Mouse (Mus musculus) heart, embryonic 16.5 days (tissue): ENCODE measurements around the gene Itgal. TPM values are rescaled to one million over a fixed set of nuclear protein-coding genes. Genes with fewer than 3 reads are reported as not detected.

ENCODE experiments used
- ATAC-seq: fragments of 200-750 bp; cut with Nextera tagmentation; replicated peaks from 2 replicates; pipeline ENCODE4 v1.8.0; 2017; ENCODE audit warnings: moderate number of reproducible peaks; ENCODE audit not compliant: insufficient read depth, low FRiP score; ENCODE audit errors: extremely low read depth
- H3K27ac ChIP-seq: fragments of 300-500 bp; sonication (generic); 2 replicates; pipeline ENCODE4 v1.5.1; 2014; ENCODE audit warnings: mild to moderate bottlenecking, low read length, control low read depth, moderate library complexity
- H3K27me3 ChIP-seq: fragments of 300-500 bp; sonication (generic); 2 replicates; pipeline ENCODE4 v1.6.1; 2014; ENCODE audit warnings: low read length, mixed read lengths; ENCODE audit not compliant: control insufficient read depth, insufficient read depth
- H3K36me3 ChIP-seq: fragments of 300-500 bp; sonication (generic); 2 replicates; pipeline ENCODE4 v1.6.1; 2014; ENCODE audit not compliant: control insufficient read depth, insufficient read depth
- H3K4me1 ChIP-seq: fragments of 300-500 bp; sonication (generic); 2 replicates; pipeline ENCODE4 v1.6.1; 2014; ENCODE audit warnings: low read length, mixed read lengths; ENCODE audit not compliant: control insufficient read depth, insufficient read depth
- H3K4me2 ChIP-seq: fragments of 300-500 bp; sonication (generic); 2 replicates; pipeline ENCODE4 v1.6.1; 2014; ENCODE audit warnings: low read depth, mild to moderate bottlenecking, control low read depth, low read length
- H3K4me3 ChIP-seq: fragments of 300-500 bp; sonication (generic); 2 replicates; pipeline ENCODE4 v1.5.1; 2014; ENCODE audit warnings: mild to moderate bottlenecking, control low read depth, low read length
- H3K9ac ChIP-seq: fragments of 300-500 bp; sonication (generic); 2 replicates; pipeline ENCODE4 v1.6.1; 2014; ENCODE audit warnings: low read length, control low read depth
- H3K9me3 ChIP-seq: fragments of 300-500 bp; sonication (generic); replicated peaks from 2 replicates; pipeline ENCODE4 v1.6.1; 2016; ENCODE audit warnings: low read length; ENCODE audit not compliant: control insufficient read depth
- WGBS: fragments of 180-500 bp; shearing (Covaris S2); extraction: QIAGEN DNeasy Blood & Tissue Kit; methylation state at CpG from one replicate; pipeline ENCODE4 v1.1.7; 2014; 5-methylcytosine and 5-hydroxymethylcytosine counted together
- polyA plus RNA-seq: library from polyadenylated mRNA; unstranded; fragments of >200 nt; fragmentation: Nextera tagmentation; extraction: Ambion mirVana; gene quantifications from 2 replicates; pipeline ENCODE4 v1.2.1, GENCODE M21; 2015

Itgal gene
- polyA plus RNA-seq, 1 experiment from 2014 or later: 8.1 TPM

GRCm38 (mm10) chr7:127273118-127273923, 22.7 kb upstream of the Itgal start:
- Histone ChIP-seq H3K27me3 (no peaks in the 10 kb centered on the region), H3K27ac (peak overlapping the region; percentile 89), H3K4me2 (peak overlapping the region; percentile 92), H3K9me3 (peaks cover 3% of the 10 kb centered on the region), H3K4me3 (peak overlapping the region; percentile 82), H3K4me1 (peaks cover 13% of the 10 kb centered on the region), H3K9ac (peak overlapping the region; percentile 91), H3K36me3 (peaks cover 16% of the 10 kb centered on the region)
- 12% methylated on average over 50 of the region's 50 CpGs for WGBS
- peak; percentile 64 for ATAC-seq

DNA sequence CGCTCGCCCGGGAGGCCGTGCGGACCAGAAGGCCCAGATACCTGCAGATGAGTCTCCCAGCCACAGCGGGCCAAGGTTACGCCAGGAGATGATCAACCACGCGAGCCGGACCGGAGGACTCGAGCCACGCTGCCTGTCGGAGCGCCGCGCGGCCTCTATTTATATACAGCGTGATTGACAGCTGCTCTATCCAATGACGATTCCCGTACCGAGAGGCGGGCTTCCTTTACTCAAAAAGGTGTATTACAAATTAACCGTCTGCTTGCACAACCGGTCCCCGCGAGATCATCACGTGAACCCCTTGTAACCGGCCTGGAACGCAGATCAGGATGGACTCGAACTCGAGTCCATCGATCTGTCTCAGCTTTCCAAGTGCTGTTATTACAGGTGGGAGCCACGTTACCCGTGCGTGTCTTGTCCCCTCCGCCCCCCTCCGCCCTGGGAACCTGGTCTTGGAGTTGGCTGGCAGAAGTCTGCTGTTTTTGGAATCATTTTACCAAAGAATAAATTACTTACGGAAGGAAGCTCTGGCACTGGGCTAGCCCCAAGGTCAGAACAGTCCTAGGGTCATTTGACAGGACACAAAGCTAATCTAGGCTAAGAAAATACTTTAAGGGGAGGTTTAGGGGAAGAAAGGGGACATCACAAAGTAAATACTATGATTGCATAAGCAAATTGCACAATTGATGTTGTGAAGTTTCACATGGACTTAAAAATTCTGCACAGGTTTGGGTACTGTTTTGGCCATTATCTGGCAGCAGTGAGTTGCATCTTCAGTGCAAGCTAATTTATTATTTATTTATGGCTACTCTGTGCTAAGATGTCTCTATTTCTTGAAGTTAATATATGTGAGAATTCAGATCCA, 21.9 kb upstream of the Itgal start, which contains the start of gene Sephs2:
TSS of gene Sephs2 (minus strand) at position 131 of the 865 bp plus-strand sequence.
- H3K36me3 ChIP-seq: peaks cover 14% of the 10 kb centered on the region
- peak within 1 kb of the TSS; percentile 92 for H3K4me2 ChIP-seq
- H3K9ac ChIP-seq: peak within 1 kb of the TSS; percentile 91
- WGBS: 2% methylated on average over 39 of the region's 39 CpGs
- no peaks in the 10 kb centered on the region for H3K9me3 ChIP-seq
- ATAC-seq: peak; percentile 88
- H3K27me3 ChIP-seq: no peaks in the 10 kb centered on the region
- H3K4me3 ChIP-seq: peak within 1 kb of the TSS; percentile 82
- peaks cover 13% of the 10 kb centered on the region for H3K4me1 ChIP-seq
- peak within 1 kb of the TSS; percentile 89 for H3K27ac ChIP-seq

DNA sequence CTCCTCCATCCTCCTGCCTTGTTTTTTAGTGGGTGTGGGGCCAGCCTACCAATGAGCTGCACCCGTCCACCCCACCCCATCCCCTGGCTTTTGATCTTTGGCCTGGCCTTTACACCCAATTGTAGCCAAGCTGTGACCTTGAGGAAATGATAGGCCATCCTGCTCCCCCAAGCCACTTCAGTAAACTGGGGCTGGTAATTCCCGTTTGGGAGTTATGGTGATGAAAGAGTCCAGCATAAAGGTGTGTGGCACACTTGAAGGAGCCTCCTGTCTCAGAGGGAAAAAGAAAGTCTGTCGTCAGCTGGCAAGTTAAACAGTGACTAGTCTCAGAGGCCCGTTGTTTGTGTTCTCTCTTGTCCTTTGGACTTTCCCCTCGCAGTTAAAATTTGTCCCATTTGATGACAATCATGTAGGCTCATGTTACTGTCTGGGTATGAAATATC, 19.5 kb upstream of the Itgal start:
- no peak overlapping the region for H3K4me2 ChIP-seq
- H3K27me3 ChIP-seq: no peaks in the 10 kb centered on the region
- H3K27ac ChIP-seq: no peak overlapping the region
- WGBS: 63% methylated on average over 5 of the region's 5 CpGs
- H3K9ac ChIP-seq: no peak overlapping the region
- H3K4me3 ChIP-seq: no peak overlapping the region
- no peak for ATAC-seq
- H3K4me1 ChIP-seq: peaks cover 13% of the 10 kb centered on the region
- no peaks in the 10 kb centered on the region for H3K9me3 ChIP-seq
- H3K36me3 ChIP-seq: peaks cover 5% of the 10 kb centered on the region; the same call in 1 of the 2 replicates

DNA sequence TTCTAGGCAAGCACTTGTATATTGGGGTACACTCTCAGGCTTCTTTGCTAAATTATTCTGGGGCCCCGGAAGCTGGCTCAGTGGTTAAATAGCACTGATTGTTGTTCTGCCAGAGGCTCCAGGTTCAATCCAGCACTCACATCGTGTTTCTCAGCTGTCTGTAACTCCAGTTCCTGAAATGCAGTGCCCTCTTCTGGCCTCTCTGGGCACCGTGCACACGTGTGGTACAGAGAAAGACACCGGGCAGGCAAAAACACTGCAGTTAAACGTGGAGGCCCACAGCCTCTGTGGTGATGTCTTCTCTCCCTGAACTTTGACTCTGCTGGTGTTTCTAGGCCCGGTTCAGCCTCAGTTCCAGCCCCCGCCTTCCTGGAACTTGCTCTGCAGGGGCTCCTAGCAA, 17.7 kb upstream of the Itgal start:
- Histone ChIP-seq H3K4me3 (no peak overlapping the region), H3K27ac (no peak overlapping the region), H3K9me3 (no peaks in the 10 kb centered on the region), H3K4me1 (peaks cover 2% of the 10 kb centered on the region; the same call in 1 of the 2 replicates), H3K36me3 (no peaks in the 10 kb centered on the region), H3K9ac (no peak overlapping the region), H3K27me3 (no peaks in the 10 kb centered on the region), H3K4me2 (no peak overlapping the region)
- ATAC-seq: no peak
- 20% methylated on average over 8 of the region's 8 CpGs for WGBS

GRCm38 (mm10) chr7:127280092-127280491, 16.0 kb upstream of the Itgal start:
- Histone ChIP-seq H3K4me1 (no peaks in the 10 kb centered on the region), H3K9ac (no peak overlapping the region), H3K36me3 (no peaks in the 10 kb centered on the region), H3K4me2 (no peak overlapping the region), H3K9me3 (no peaks in the 10 kb centered on the region), H3K4me3 (no peak overlapping the region), H3K27me3 (no peaks in the 10 kb centered on the region), H3K27ac (no peak overlapping the region; the same call in 1 of the 2 replicates)
- 38% methylated on average over 3 of the region's 3 CpGs for WGBS
- no peak; the same call in 1 of the 2 replicates for ATAC-seq

DNA sequence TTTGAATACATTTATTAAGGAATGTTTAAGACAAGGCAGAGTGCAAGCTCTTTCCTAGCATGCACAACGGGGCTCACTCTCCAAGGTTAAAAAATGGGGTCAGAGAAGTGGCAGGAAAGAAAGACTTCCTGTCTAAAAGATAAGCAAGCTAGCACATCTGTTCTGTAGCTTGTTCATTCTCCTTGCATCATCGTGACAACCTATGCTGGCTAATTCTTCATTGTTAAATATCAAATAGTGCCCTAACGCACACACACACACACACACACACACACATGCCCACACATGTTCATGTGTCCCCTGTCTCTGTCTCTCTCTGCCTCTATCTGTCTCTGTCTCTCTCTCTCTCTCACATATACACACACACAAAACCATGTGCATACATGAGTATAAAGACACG, 14.9 kb upstream of the Itgal start:
- ATAC-seq: no peak
- Histone ChIP-seq H3K36me3 (no peaks in the 10 kb centered on the region), H3K4me2 (no peak overlapping the region), H3K27me3 (no peaks in the 10 kb centered on the region), H3K4me3 (no peak overlapping the region), H3K9me3 (no peaks in the 10 kb centered on the region), H3K9ac (no peak overlapping the region), H3K27ac (no peak overlapping the region), H3K4me1 (no peaks in the 10 kb centered on the region)
- WGBS: 33% methylated on average over 4 of the region's 4 CpGs

- Histone ChIP-seq H3K27ac (no peak overlapping the region; the same call in 1 of the 2 replicates), H3K27me3 (no peaks in the 10 kb centered on the region), H3K9me3 (0 out of 2 replicates have a peak, but pooled peaks cover 3% of the 10 kb centered on the region), H3K9ac (no peak overlapping the region), H3K4me3 (no peak overlapping the region), H3K36me3 (no peaks in the 10 kb centered on the region), H3K4me2 (no peak overlapping the region), H3K4me1 (no peaks in the 10 kb centered on the region)
- ATAC-seq: no peak
- 45% methylated on average over 2 of the region's 2 CpGs for WGBS
These were observed 13.9 kb upstream of the Itgal start for GRCm38 (mm10) chr7:127282190-127282589.

DNA sequence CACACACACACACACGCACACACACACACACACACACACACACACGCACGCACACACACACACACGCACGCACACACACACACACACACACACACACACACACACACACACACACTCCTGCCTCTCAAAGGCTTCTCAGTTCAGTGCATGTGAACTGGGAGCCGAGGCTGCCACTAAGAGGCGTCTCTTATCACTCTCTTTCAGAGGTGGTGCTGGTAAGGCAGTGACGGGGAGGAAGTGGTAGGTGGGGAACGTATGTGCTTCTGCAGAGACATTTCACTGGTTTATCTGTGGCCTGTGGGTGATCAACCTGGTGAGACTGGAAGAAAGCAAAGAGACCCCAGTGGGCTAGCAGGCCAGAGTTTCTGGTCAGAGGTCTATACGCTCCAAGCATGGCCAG, 10.9 kb upstream of the Itgal start:
- no peak; the same call in 1 of the 2 replicates for ATAC-seq
- H3K9ac ChIP-seq: no peak overlapping the region
- H3K36me3 ChIP-seq: no peaks in the 10 kb centered on the region
- H3K27ac ChIP-seq: no peak overlapping the region
- no peak overlapping the region for H3K4me3 ChIP-seq
- H3K4me1 ChIP-seq: no peaks in the 10 kb centered on the region
- H3K4me2 ChIP-seq: no peak overlapping the region
- WGBS: 47% methylated on average over 6 of the region's 10 CpGs
- H3K27me3 ChIP-seq: no peaks in the 10 kb centered on the region
- peaks cover 14% of the 10 kb centered on the region for H3K9me3 ChIP-seq
